Mouse (Mus musculus): ENCODE data around the gene A2ml1.
"Not testable (repeated sequence)": the region's sequence is repeated elsewhere in the genome, so short reads cannot be mapped to it uniquely, and the experiment has no call there.

A2ml1 gene

GRCm38 (mm10) chr6:128581508-128581907 is at the start of gene A2ml1:
A2ml1 (minus strand) TSS chr6:128581608.
- DNase-seq, result no peak

GRCm38 (mm10) chr6:128629771-128630739 is 48.6 kb upstream of the A2ml1 start:
- peak; percentile 7 to 12 for DNase-seq

DNA sequence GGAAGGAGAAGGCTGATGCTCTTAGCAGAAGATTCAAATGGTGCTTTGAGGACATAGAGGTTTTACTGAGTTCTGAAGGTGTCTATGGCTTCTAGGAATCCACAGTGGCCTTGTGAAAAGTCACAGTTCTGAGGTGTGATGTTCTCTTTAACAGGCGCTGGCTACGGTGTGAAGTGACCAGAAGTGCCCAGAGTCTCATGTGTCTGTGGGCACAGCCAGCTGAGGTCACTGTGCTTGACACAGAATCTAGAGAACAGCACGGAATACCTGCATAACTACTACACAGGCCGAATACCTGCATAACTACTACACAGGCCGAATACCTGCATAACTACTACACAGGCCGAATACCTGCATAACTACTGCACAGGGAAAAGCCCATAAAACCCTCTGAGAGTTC is 43.8 kb upstream of the A2ml1 start:
- DNase-seq, result not testable (repeated sequence)

DNA sequence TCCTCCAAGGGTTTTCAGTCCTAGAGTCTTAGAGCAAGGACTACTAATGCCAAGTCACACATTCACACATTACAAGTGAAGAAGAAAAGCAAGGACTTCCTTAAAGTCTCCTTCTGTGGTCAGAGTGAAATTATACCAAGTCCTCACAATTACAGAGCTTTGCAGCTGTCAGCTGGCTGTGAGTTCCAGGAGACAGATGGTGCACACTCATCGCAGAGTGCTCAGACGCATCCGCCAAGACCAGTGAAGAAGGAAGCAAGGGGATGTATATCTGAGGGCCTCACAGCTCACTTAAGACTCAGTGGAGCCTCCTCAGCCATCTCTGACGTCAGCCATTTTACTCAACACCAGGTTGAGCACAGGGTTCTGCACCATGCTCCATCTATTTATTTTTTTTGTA is 43.0 kb upstream of the A2ml1 start:
- DNase-seq, result no peak

DNA sequence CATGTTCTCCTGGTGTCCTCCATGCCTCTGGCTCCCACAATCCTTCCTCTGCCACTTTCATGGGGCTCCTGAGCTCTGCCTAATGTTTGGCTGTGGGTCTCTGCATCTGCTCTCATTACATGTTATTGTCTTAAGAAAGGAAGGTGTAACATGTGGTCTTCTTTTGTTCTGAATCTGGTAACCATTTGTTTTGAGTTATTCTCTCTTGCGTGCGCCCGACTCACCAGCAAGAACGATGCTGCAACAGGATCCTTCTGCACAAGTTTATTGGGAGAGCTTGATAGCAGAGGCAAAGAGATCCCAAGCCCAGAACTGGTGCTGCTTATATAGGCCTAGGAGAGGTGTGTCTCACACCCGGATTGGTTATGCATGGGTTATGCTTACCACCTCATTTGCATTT is 42.0 kb upstream of the A2ml1 start, which contains the start of gene Klrb1a:
Klrb1a (minus strand) TSS at position 101 of the 400 bp plus-strand sequence.
- DNase-seq, result not testable (repeated sequence)

DNA sequence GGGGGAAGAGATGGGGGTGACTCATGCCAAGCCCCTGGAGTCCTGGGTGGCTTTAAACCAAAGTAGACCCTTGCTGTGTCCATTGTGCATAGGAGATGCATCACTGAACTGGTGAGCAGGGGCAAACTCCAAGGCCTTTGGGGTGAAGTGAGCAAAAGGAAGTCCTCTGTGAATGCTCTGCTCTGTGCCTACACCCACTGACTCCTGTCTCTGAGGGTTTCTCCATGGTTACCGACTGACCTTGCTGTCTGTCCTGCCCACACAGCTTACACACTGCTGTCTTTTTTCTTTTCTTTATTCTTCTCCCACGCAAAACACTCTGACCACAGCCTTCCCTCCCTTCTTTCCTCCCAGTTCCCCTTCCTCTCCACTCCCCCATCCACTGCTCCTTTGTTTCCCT is 41.3 kb upstream of the A2ml1 start:
- no peak for DNase-seq

DNA sequence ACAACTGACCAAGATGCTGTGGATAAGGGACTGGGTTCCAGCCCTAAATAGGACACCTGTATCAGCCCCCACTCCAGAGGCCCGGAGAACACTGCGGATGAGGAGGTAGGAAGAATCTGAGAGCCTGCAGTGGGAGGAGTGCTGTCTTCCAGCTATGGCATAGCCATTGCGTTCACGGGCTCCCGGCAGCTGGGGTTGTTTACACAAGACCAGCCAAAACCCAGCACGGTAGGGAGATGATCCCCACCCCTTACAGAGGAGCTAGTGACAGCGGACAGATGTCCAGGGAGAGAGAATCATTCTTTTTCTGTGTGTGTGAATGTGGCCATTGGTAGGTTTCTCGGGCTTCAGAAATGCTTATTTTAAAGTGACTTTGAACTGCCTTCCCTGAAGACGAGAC is 24.9 kb upstream of the A2ml1 start:
- no peak for DNase-seq

DNA sequence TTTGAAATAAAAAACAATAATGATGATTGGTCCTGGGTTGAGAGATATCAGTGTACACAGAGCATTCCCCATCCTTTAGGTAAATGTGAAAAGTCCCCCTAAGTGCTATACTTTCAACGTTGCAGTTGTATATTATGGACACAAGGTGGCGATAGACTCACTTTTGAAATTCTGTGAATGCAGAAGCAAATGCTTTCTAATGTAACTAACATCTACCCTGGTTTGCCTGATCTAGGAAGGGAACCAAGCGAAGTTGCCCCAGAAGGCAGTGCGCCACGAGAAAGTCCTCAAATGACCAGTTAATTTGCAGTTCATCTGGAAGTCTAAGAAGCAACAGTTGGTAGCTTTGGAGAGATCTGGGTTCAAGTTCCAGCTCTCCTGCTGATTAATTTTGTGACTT is 23.1 kb upstream of the A2ml1 start:
- no peak for DNase-seq

DNA sequence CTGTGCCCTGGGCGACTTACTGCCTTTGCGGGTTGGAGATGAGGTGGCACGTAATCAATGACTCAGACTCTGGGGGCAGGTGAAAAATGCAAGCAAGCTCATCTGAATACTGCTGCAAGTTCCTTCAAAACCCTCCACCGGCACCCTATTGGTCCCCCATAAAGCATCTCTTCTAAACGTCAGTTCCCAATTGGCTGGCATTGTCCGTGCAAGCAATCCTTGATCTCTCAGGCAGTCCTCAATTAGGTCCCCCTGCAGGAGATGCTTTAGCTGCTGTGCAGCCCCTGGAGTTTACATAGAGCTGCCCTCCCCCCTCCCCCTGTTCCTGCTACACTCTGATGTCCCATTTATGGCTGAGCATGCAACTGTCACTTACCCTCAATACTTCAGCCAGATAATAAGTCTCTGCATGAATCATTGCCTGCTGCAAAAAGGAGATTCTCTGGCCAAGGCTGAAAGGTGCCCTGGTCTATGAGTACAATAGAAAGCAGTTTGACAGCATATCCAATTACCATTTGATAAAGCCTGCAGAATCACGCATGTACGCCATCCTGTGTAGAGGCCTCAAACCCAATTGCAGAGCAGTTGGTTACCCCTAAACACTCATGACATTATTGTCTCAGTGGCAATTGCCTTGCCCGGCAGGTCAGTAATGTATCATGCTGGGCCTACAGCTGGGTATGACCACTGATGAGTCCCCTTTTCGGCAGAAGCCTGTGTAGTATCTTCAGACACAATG is 21.2 kb upstream of the A2ml1 start:
- DNase-seq, result no peak

DNA sequence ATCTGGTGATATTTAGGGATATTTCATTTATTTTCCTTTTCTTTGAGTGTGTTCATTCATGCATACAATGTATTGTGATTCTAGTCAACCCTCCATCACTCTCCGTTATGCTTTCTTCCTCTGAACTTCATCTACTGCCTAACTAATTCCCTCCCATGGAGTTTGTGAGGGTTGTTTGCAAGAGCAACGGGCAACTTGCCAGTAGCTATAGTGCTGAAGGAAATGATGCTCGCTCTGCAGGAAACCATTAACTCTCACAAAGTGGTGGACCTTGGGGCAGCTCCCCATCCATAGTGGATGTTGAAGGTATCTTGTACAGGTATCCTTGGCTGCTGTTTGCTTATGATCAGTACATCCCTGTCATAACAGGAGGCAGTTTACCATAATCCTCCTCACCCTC is 20.6 kb upstream of the A2ml1 start:
- DNase-seq, result no peak

DNA sequence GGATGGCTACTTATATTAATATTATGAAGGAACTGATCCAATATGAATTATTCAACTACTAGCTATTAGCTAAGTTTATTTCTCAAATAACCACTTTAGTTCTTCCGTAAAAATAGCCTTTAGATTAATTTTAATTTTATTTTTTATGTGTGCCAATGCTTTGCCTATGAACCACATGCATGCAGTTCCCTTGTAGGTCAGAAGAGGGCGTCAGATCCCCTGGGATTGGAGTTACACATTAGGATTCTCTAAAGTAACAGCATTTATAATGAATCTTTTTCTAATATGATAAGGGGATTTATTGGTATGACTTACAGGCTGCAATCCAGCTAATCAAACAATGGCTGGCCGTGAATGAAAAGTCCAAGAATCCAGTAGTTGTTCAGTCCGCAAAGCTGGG is 18.1 kb upstream of the A2ml1 start:
- no peak for DNase-seq

DNA sequence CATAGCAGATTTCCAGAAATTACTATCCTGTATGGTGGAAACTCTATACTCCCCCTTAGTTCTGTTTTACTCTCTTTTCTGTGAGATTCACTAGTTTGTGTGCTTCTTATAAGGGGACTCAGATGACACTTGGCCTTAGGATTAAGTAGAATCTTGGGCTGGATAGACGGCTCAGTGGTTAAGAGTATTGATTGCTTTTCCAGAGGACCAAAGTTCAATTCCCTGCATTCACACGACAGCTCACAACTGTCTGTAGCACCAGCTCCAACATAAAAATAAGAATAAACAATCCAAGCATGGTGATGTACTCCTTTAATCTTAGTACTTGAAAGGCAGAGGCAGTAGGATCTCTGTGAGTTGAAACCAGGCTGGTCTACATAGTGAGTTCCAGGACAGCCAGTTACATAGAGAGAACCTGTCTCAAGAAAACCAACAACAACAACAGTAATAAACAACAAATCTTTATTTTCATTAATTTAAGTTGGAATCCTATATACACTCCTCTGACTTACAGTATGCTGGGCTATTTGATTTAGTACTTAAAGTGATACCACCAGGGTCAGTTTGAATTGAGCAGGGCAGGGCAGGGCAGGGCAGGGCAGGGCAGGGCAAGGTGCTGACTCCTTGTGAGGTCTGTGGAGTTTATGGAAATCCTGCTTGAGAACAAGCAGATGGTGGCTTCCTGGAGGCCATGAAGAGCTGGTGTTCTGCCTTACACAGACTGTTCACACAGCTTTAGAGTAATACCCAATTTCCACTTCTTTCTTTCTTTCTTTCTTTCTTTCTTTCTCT is 17.0 kb upstream of the A2ml1 start:
- DNase-seq, result no peak

DNA sequence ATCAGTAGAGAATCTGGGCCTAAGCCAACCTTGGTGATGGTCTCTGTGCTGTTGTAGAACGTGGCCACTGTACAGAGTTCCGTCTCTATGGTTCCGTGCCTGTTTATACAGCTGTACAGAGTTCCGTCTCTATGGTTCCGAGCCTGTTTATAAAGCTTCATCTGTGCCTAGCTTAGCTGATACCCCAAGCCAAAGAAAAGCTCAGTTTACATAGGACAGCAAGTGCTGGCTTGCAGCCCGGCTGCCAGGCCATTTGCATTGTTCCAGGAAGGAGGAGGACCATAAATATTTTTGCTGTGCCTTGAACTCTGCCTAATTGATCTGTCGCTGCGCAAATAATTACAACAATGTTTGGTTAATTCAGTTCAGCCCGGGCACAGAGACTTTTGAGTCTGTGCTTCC is 15.7 kb upstream of the A2ml1 start:
- DNase-seq, result no peak

- DNase-seq, result no peak
These were observed 13.2 kb upstream of the A2ml1 start for GRCm38 (mm10) chr6:128594651-128595050.

- no peak for DNase-seq
These were observed 8.0 kb upstream of the A2ml1 start for GRCm38 (mm10) chr6:128589426-128589825.

- DNase-seq, result no peak
These were observed 6.2 kb upstream of the A2ml1 start for GRCm38 (mm10) chr6:128587619-128588018.

GRCm38 (mm10) chr6:128585642-128586245 is 4.3 kb upstream of the A2ml1 start:
- DNase-seq, result no peak

GRCm38 (mm10) chr6:128584070-128584660 is 2.8 kb upstream of the A2ml1 start:
- no peak for DNase-seq

GRCm38 (mm10) chr6:128577301-128577700 is 4.1 kb downstream of the A2ml1 start:
- DNase-seq, result no peak

DNA sequence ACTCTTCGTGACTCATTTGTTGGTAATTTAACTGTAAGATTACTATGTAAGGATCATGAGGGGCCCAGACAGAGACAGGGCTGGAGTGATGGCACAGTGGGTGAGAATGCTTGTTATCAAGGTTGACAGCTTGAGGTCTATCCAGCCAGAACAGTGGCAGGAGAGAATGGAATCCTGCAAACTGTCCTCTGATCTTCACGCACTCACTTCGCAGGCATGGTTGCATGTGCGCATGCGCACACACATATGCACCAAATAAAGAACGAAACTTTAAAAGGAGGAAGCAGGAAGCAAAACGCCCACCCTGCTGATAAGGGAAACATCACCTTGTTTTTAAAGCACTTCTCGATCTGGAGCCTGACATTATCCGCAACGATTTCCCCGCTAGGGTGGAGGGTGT is 14.8 kb downstream of the A2ml1 start:
- no peak for DNase-seq

DNA sequence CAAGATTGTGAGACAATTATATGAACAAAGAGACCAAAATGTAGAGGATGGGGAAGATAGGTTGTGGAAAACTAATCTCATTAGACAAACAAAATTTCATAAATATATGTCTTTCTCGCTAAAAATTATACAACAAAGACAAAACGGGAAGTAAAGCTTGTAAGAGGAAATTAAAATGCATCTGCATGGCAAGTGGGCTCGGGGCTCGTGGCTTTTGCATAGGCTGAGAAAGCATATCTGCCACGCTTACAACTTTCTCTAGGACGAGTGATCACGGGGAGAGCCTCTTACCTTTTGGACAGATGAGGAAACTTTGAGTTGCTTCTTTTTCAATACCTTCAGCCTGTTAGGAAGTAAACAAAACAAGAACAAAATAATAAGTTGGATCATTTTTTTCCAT is 27.4 kb downstream of the A2ml1 start:
- DNase-seq, result no peak

Data from thymus, postnatal 36 days (tissue).